Mouse (Mus musculus) heart, postnatal 14 days (tissue): ENCODE measurements around the gene Rhbdl3. TPM values are rescaled to one million over a fixed set of nuclear protein-coding genes. Genes with fewer than 3 reads are reported as not detected.
A peak's percentile ranks its signal among the peaks of the same experiment; 100 is the strongest.
"Not testable (repeated sequence)": the region's sequence is repeated elsewhere in the genome, so short reads cannot be mapped to it uniquely, and the experiment has no call there.

Source experiments
- DNase-seq, 2 experiments: peaks; one replicate each; pipeline ENCODE4 v3.0.0; 2021 to 2022
- intact Hi-C: fragments of 180-260 bp; cut with DNase I; formaldehyde crosslinking; loops from one replicate; pipeline ENCODE4 v1.15.1; 2025
- total RNA-seq, 2 experiments: library from RNA; stranded (reverse); gene quantifications; 2 replicates each; pipeline ENCODE4 v1.2.3; 2021

Gene Rhbdl3
- total RNA-seq, 2 experiments from 2014 or later = 3.8 to 5.3 TPM

GRCm38 (mm10) chr11:80311271-80311670 lies 10.6 kb downstream of the Rhbdl3 start:
- no peak for DNase-seq
- intact Hi-C loops = no loop called here

GRCm38 (mm10) chr11:80312049-80312448 lies 11.3 kb downstream of the Rhbdl3 start:
- DNase-seq = no peak
- intact Hi-C loops = no loop called here

DNA sequence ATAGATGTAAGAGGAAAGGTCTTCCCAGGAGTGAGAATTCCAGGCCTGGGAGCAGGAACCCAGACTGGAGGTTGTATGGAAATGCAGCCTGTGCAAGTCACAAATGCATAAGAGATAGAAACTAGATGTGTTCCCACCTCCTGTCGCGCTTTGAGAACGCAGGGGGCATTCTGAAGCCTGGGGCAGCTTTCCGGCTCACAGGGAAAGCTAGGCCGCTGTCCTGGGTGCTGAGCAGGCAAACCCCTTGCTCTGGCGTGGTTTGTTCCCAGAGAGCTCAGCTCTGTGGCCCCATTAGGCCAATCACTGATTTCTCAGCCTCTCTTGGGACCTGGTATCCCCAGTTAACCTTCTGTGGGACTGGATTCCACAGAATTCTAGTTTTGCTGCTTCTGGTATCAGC lies 11.9 kb downstream of the Rhbdl3 start:
- intact Hi-C loops = no loop called here
- DNase-seq = peak in 1 of 2 experiments; percentile 43

DNA sequence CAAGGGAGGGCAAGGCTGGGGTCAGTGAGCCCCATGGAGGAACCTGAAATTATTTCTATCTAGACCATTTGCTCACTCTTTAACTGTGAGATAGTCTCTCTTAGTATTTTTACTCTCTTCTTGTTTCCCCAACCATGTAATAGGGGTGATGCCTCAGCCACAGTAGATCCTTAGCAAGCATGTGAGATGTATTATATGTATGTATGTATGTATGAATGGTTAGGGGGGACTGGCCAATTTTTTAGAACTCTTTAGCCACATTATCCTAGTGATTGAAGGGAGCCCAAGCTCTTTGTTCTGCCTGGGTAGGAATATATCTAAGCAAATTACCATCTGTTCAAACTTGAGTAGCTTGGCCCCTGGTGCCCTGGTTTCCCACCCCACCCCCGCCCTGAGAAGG lies 12.8 kb downstream of the Rhbdl3 start:
- no peak for DNase-seq
- intact Hi-C loops = no loop called here

GRCm38 (mm10) chr11:80313944-80314343 lies 13.2 kb downstream of the Rhbdl3 start:
- no peak for DNase-seq
- intact Hi-C loops = no loop called here

- intact Hi-C loops = no loop called here
- no peak for DNase-seq
These were observed 15.3 kb downstream of the Rhbdl3 start for GRCm38 (mm10) chr11:80315743-80316639.

- intact Hi-C loops = no loop called here
- no peak for DNase-seq
These were observed 22.5 kb downstream of the Rhbdl3 start for GRCm38 (mm10) chr11:80323255-80323654.

GRCm38 (mm10) chr11:80324636-80325035 lies 23.9 kb downstream of the Rhbdl3 start:
- intact Hi-C loops = no loop called here
- no peak for DNase-seq

DNA sequence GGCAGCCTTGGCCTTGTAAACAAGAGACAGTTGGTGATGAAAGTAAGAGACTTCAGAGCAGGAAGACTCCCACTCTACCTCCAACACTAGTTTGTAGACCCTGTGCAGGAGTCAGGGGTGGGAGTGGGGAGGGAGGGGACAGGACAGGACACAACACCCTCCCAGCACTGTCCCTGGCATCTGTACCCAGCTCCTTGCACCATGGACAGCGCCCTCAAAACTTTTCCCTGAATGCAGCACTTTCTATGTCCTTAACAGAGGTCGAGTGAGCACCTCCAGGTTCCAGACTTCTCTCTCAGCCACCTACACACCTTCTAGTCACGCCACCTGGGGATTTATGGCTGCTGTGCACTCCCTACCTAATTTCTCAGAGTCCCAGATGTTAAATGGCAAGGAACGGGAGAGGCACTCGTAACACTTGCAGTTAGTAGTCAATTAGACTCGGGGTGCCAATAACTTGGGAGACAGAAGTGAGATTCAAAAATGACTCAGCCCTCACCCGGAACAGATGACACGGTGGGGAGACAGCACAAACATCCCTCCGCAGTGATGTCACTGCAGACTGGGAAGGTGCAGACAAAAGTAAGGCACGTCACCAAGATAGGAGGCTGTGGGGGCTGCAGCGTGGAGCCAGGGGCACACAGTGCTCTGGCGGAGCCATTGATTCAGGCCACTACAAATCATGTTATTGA lies 32.1 kb downstream of the Rhbdl3 start:
- intact Hi-C loops = no loop called here
- DNase-seq = no peak

GRCm38 (mm10) chr11:80335609-80336350 lies 35.1 kb downstream of the Rhbdl3 start:
- intact Hi-C loops = no loop called here
- no peak for DNase-seq

DNA sequence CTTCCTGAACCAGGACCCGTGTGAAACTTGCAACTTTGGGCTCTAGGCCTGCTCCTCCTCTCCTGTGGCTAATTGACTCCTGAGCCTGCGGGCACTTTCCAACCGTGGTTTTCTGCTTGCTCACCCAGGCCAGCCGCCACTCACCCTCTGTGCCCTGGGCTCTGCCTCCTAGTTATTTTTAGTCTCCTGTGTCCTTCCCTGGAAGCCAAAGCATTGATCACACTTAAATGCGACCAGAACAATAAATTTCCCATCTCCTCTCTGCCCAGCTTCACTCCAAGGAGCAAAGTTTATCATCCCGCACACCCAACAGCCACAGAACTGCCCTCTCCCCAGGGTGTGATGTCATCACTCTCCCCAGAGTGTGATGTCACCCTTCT lies 35.6 kb downstream of the Rhbdl3 start:
- intact Hi-C loops = no loop called here
- peak in 1 of 2 experiments; percentile 15 for DNase-seq

GRCm38 (mm10) chr11:80342482-80342881 lies 41.8 kb downstream of the Rhbdl3 start:
- no peak for DNase-seq
- intact Hi-C loops = no loop called here

DNA sequence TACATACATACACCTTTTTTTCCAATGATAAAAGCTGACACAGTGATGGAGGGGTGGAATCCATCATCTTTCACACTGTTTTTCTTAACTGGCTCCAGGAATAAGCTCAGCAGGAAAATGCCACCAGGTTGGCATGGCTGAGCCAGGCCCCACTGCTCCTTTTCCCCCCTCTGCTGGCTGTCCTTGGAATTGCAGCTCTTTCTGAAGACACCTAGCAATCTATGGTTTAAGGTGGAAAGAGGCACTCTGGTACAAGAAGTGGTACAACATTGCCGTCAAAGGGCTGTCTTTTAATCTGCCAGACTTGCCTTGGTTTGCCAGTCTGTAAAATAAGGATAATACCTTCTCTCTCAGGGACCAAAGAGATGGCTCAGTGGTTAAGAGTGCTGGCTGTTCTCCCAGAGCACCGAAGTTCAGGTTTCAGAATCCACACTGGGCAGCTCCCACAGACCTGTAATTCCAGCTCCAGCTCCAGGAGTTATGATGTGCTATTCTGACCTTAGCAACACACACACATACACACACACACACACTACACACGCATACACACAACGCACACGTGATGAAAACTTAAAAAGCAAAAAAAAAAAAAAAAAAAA lies 51.2 kb downstream of the Rhbdl3 start:
- intact Hi-C loops = loop anchor here (1.0 kb wide), 1 partner anchor 65 kb away; no protein-coding TSS in a partner anchor
- peak; percentile 83 to 91 for DNase-seq

DNA sequence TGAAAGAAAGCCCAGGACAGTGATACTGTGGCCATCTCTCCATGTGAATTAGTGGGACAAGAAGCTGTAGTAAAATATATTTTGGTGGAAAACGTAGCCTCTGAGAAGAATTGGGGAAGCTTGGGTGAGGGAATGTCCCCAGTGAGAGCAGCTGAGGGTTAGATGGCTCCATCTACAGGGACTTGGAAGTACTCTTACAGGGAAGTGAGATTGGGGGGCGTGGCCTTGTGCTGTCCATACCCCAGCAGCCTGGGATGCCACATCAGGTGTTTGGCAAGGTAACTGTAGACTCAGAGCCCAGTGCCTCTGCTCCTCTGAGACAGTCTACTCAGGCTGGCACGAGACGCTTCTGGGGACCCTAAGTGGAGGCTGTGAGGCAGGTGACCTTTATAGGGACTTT lies 54.1 kb downstream of the Rhbdl3 start:
- intact Hi-C loops = no loop called here
- peak; percentile 10 to 19 for DNase-seq

GRCm38 (mm10) chr11:80368949-80369348 lies 68.2 kb downstream of the Rhbdl3 start:
- no peak for DNase-seq
- intact Hi-C loops = no loop called here

DNA sequence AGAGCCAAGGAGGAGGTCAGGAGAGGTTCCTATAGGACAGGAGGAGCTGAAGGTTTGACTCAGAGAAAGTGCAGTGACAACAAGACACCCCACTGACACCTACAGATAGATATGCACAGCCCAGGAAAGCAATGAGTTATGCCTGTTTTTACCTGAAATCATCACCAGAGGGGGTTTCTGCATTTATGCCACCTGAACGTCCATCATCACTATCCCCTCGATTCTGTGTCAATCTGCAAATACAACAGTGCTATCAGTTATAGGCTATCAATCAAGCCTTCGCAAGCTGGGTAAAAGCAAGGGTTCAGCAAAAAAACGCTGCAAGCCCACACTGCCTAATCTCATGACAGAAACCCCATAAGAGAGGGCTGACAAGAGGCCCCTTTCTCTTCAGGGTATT lies 75.9 kb downstream of the Rhbdl3 start:
- DNase-seq = no peak
- intact Hi-C loops = no loop called here

- intact Hi-C loops = no loop called here
- DNase-seq = peak; percentile 84 to 90
These were observed 77.2 kb downstream of the Rhbdl3 start, which contains the start of gene 5730455P16Rik for GRCm38 (mm10) chr11:80377712-80378451. 5730455P16Rik (minus strand) TSS chr11:80378034.

- intact Hi-C loops = not testable (repeated sequence)
These were observed 77.8 kb downstream of the Rhbdl3 start for GRCm38 (mm10) chr11:80378452-80379068.

DNA sequence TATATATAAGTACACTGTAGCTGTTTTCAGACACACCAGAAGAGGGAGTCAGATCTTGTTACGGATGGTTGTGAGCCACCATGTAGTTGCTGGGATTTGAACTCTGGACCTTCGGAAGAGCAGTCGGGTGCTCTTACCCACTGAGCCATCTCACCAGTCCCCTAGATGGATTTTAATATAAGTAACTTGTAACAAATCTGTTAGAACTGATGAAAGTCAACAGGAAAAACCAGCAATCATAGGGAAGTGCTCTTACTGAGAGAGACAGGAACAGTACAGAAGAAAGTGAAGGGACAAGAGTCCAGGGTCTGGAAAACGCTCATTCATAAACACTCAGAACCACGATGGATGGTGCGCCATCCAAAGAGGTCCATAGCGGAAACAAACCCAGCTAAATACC lies 78.5 kb downstream of the Rhbdl3 start:
- intact Hi-C loops, DNase-seq: not testable (repeated sequence)

More at GRCm38 (mm10) chr11:80378452-80379068, 77.8 kb downstream of the Rhbdl3 start:
- not testable (repeated sequence) for DNase-seq
